Mouse (Mus musculus) bone marrow, adult 2 months (tissue): ENCODE data around the gene Gtf3c2.

Experiments used
- CTCF ChIP-seq: fragments of 200-500 bp; IDR thresholded peaks from 2 replicates; pipeline ENCODE4 v1.5.1; 2011; ENCODE audit warnings: low read length, control low read depth; ENCODE audit not compliant: control insufficient read depth, insufficient read depth
- POLR2A ChIP-seq: fragments of 200-500 bp; IDR thresholded peaks from 2 replicates; pipeline ENCODE4 v1.6.1; 2011; ENCODE audit warnings: low read depth, mild to moderate bottlenecking, control low read depth, low read length, borderline replicate concordance; ENCODE audit not compliant: control insufficient read depth

DNA sequence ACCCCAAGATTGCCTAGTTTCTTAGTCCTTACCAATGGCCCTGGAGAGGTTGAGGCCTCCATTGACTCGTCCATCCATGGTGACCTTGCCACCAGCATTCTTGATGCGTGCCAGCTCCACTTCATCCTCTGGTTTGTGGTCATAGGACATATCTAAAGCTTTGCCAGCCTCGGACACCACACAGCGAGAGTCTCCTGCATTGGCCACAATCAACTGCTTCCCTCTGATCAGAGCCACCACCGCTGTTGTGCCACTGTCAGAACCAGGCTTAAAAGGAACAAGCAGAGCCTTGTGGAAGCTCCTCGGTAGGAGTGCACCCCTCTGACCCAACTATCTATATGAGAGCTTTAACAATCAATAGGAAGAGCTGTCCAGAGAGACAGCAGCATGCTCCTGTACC lies 24.5 kb upstream of the Gtf3c2 start:
- TF ChIP-seq CTCF (no peak), POLR2A (no peak)
